Mouse (Mus musculus) neural tube, embryonic 11.5 days (tissue): ENCODE data around the gene Cd82. TPM values are rescaled to one million over a fixed set of nuclear protein-coding genes. Genes with fewer than 3 reads are reported as not detected.

Experiments
- ATAC-seq: fragments of 200-750 bp; cut with Nextera tagmentation; 2 replicates; pipeline ENCODE4 v1.8.0; 2017; ENCODE audit warnings: moderate number of reproducible peaks, mild to moderate bottlenecking, moderate TSS enrichment, moderate library complexity; ENCODE audit not compliant: insufficient read depth, low FRiP score, low TSS enrichment
- DNase-seq: peaks from one replicate; pipeline ENCODE4 v3.0.0-alpha.2; 2015; ENCODE audit warnings: low spot score
- H3K27ac ChIP-seq: fragments of 300-500 bp; sonication (generic); 2 replicates; pipeline ENCODE4 v1.5.1; 2014; ENCODE audit warnings: low read depth, mild to moderate bottlenecking, low read length
- H3K27me3 ChIP-seq: fragments of 300-500 bp; sonication (generic); 2 replicates; pipeline ENCODE4 v1.6.1; 2014; ENCODE audit warnings: mild to moderate bottlenecking, low read length, mixed read lengths; ENCODE audit not compliant: control insufficient read depth, insufficient read depth
- H3K36me3 ChIP-seq: fragments of 300-500 bp; sonication (generic); 2 replicates; pipeline ENCODE4 v1.6.1; 2014; ENCODE audit warnings: mild to moderate bottlenecking, low read length, moderate library complexity, mixed read lengths; ENCODE audit not compliant: control insufficient read depth, insufficient read depth
- H3K4me1 ChIP-seq: fragments of 300-500 bp; sonication (generic); 2 replicates; pipeline ENCODE4 v1.6.1; 2014; ENCODE audit warnings: low read length, mixed read lengths; ENCODE audit not compliant: control insufficient read depth, insufficient read depth
- H3K4me2 ChIP-seq: fragments of 300-500 bp; sonication (generic); 2 replicates; pipeline ENCODE4 v1.6.1; 2014; ENCODE audit warnings: low read depth, mild to moderate bottlenecking, moderate library complexity
- H3K4me3 ChIP-seq: fragments of 300-500 bp; sonication (generic); 2 replicates; pipeline ENCODE4 v1.5.1; 2014; ENCODE audit warnings: low read depth, low read length
- H3K9ac ChIP-seq: fragments of 300-500 bp; sonication (generic); 2 replicates; pipeline ENCODE4 v1.6.1; 2014; ENCODE audit warnings: mild to moderate bottlenecking, low read length
- H3K9me3 ChIP-seq: fragments of 300-500 bp; sonication (generic); 2 replicates; pipeline ENCODE4 v1.6.1; 2016; ENCODE audit warnings: low read length; ENCODE audit not compliant: control insufficient read depth
- WGBS: fragments of 180-500 bp; shearing (Covaris S2); extraction: QIAGEN DNeasy Blood & Tissue Kit; methylation state at CpG from one replicate; pipeline ENCODE4 v1.1.7; 2014; 5-methylcytosine and 5-hydroxymethylcytosine counted together
- polyA plus RNA-seq: library from polyadenylated mRNA; unstranded; fragments of >200 nt; fragmentation: Nextera tagmentation; extraction: Ambion mirVana; gene quantifications from 2 replicates; pipeline ENCODE4 v1.2.1, GENCODE M21; 2014

Cd82 gene
- polyA plus RNA-seq, 1 experiment from 2014 or later: 5.4 TPM

DNA sequence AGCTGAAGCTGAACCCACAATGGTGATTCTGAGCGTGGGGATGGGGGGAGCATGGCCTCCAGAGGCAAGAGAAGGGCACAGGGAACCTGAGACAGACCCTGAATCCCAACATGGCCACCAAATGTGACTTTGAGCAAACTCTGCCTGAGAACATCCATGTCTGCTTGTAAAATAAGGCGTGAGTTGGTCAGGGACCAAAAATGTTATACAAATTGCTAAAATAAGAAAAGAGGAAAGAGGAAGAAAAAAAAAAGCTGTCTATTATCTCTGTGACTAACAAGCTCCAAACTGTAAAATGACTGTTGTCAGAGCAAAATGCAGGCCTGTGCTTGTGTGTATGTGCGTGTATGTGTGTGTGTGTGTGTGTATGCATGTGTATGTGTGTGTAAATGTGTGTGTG, 30.6 kb upstream of the Cd82 start:
- Histone ChIP-seq H3K4me2 (no peak overlapping the region), H3K27ac (no peak overlapping the region), H3K9ac (no peak overlapping the region), H3K9me3 (no peaks in the 10 kb centered on the region), H3K4me1 (peaks cover 10% of the 10 kb centered on the region), H3K4me3 (no peak overlapping the region), H3K36me3 (no peaks in the 10 kb centered on the region), H3K27me3 (no peaks in the 10 kb centered on the region)
- DNase-seq (no peak), ATAC-seq (no peak)
- WGBS: 78% methylated on average over 3 of the region's 3 CpGs

DNA sequence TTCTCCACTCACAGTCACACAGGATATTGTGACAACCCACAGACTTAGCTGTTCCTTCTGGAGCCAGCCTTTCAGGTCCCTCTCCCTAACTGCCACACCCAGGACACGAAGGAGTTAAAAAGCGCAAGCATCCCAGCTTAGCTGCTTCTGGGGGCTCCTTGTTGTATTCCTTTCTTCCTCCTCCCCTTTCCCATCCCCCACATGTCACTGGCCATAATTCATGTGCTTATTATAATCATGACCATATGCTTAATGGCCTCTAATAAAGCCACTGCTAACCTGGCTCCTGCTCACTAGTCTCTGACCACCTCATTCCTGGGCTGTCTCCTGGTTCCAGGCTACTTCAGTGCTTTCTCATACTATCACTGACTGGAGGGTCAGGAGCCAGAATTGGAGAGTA, 27.6 kb upstream of the Cd82 start:
- Histone ChIP-seq H3K9ac (no peak overlapping the region), H3K4me3 (no peak overlapping the region), H3K4me2 (no peak overlapping the region), H3K27ac (no peak overlapping the region), H3K27me3 (no peaks in the 10 kb centered on the region), H3K9me3 (no peaks in the 10 kb centered on the region), H3K36me3 (no peaks in the 10 kb centered on the region), H3K4me1 (peaks cover 10% of the 10 kb centered on the region)
- ATAC-seq (no peak), DNase-seq (no peak)
- 83% methylated on average over 2 of the region's 2 CpGs for WGBS

DNA sequence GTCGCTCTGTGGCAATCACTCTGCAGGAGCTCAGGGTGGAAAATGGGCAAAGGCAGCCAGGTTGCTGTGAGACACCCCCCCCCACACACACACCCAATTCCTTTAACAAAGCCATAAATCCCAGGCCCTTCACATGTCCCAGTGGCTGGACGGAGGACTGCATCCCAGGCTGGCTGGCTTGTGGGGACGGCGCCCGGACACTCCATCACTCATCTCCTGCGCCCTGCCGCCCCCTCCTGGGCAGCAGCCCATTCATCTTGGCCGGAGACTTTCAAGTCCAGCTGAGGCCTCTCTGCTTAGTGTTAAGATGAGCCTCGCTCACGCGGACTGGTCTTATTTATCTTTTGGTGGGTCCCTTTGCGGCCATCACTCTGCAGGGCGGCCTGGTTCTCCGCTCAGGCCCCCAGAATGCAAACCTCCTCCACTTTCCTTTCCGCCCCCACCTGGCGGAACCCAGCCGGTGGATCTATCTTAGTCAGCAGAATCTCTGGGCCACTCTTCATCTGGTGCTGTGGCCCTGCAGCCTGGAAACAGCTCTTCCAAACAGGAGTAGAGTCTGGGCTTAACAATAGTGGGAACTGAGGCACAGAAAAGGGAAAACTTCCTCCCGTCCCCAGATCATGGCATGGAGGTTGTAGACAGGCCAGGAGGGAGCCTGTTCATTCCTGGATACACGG, 26.1 kb upstream of the Cd82 start:
- Histone ChIP-seq H3K36me3 (no peaks in the 10 kb centered on the region), H3K4me3 (no peak overlapping the region), H3K9ac (no peak overlapping the region), H3K9me3 (no peaks in the 10 kb centered on the region), H3K4me2 (no peak overlapping the region), H3K4me1 (peaks cover 10% of the 10 kb centered on the region), H3K27ac (no peak overlapping the region), H3K27me3 (no peaks in the 10 kb centered on the region)
- WGBS: 17% methylated on average over 19 of the region's 19 CpGs
- peak; percentile 78 for DNase-seq
- peak; percentile 61; the same call in 1 of the 2 replicates for ATAC-seq

DNA sequence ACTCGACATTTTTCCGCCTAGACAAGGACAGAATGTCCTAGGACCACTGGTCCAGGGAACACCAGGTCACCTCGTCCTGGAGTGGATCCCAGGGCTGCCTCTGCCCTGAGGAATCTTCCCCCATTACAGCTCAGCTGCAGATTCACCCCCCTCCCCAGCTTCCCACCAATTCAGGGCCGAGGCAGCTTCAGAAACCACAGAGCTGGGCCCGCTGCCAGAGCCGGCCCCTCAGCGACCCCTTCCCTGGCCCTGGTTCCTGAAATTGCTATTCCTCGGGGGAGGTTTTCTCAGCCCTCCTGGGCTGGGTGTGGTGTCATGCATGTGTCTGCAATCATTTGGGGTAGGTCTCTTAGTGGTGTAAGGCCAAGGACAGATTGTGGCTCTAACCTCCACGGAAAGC, 22.5 kb upstream of the Cd82 start:
- H3K9ac ChIP-seq: no peak overlapping the region
- H3K4me2 ChIP-seq: no peak overlapping the region
- DNase-seq (no peak), ATAC-seq (no peak)
- no peak overlapping the region for H3K27ac ChIP-seq
- H3K4me3 ChIP-seq: no peak overlapping the region
- no peaks in the 10 kb centered on the region for H3K36me3 ChIP-seq
- peaks cover 9% of the 10 kb centered on the region; the same call in 1 of the 2 replicates for H3K4me1 ChIP-seq
- H3K9me3 ChIP-seq: no peaks in the 10 kb centered on the region
- no peaks in the 10 kb centered on the region for H3K27me3 ChIP-seq
- WGBS: 57% methylated on average over 9 of the region's 9 CpGs

- Histone ChIP-seq H3K27me3 (no peaks in the 10 kb centered on the region), H3K4me1 (peaks cover 4% of the 10 kb centered on the region; the same call in 1 of the 2 replicates), H3K27ac (no peak overlapping the region), H3K4me3 (no peak overlapping the region), H3K9ac (no peak overlapping the region), H3K4me2 (no peak overlapping the region), H3K9me3 (no peaks in the 10 kb centered on the region), H3K36me3 (no peaks in the 10 kb centered on the region)
- 39% methylated on average over 6 of the region's 6 CpGs for WGBS
- ATAC-seq (no peak), DNase-seq (no peak)
These were observed 19.2 kb upstream of the Cd82 start for GRCm38 (mm10) chr2:93482036-93482644.

- 78% methylated on average over 5 of the region's 5 CpGs for WGBS
These were observed 15.8 kb upstream of the Cd82 start for GRCm38 (mm10) chr2:93478744-93479143.

GRCm38 (mm10) chr2:93477519-93477918, 14.6 kb upstream of the Cd82 start:
- DNase-seq (peak; percentile 69), ATAC-seq (peak; percentile 49; the same call in 1 of the 2 replicates)
- H3K9me3 ChIP-seq: no peaks in the 10 kb centered on the region
- H3K36me3 ChIP-seq: no peaks in the 10 kb centered on the region
- H3K4me2 ChIP-seq: no peak overlapping the region
- no peaks in the 10 kb centered on the region; the same call in 1 of the 2 replicates for H3K27me3 ChIP-seq
- H3K4me1 ChIP-seq: peaks cover 4% of the 10 kb centered on the region; the same call in 1 of the 2 replicates
- no peak overlapping the region for H3K27ac ChIP-seq
- no peak overlapping the region for H3K9ac ChIP-seq
- 42% methylated on average over 7 of the region's 7 CpGs for WGBS
- H3K4me3 ChIP-seq: no peak overlapping the region

More at GRCm38 (mm10) chr2:93478744-93479143, 15.8 kb upstream of the Cd82 start:
- no peak for ATAC-seq
- no peak for DNase-seq
- Histone ChIP-seq H3K36me3 (no peaks in the 10 kb centered on the region), H3K4me3 (no peak overlapping the region), H3K27me3 (no peaks in the 10 kb centered on the region; the same call in 1 of the 2 replicates), H3K27ac (no peak overlapping the region), H3K4me1 (peaks cover 4% of the 10 kb centered on the region; the same call in 1 of the 2 replicates), H3K9me3 (no peaks in the 10 kb centered on the region), H3K4me2 (no peak overlapping the region), H3K9ac (no peak overlapping the region)

GRCm38 (mm10) chr2:93476487-93476886, 13.5 kb upstream of the Cd82 start:
- DNase-seq: no peak
- no peak for ATAC-seq
- Histone ChIP-seq H3K27ac (no peak overlapping the region), H3K4me2 (no peak overlapping the region), H3K4me3 (no peak overlapping the region), H3K4me1 (no peaks in the 10 kb centered on the region), H3K27me3 (no peaks in the 10 kb centered on the region; the same call in 1 of the 2 replicates), H3K36me3 (no peaks in the 10 kb centered on the region), H3K9me3 (no peaks in the 10 kb centered on the region), H3K9ac (no peak overlapping the region)
- 87% methylated on average over 7 of the region's 7 CpGs for WGBS

DNA sequence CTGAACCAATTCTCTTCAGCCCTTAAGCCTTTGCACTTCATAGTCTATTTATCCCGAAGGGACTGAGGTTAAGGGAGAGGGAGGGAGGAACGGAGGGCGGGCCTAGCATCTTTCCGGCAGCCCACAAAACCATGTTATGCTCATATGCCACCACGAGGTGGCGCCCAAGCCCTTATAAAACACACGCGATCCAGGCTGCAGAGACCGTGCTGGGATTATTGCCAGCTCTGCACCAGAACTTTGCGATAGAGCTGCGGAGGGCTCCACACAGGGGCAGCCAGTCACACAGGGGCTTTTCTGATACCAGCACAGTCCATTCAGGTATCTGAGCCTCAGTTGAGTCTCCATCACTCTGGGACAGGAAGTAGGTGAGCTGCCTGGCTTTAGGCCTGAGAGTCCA, 12.1 kb upstream of the Cd82 start:
- Histone ChIP-seq H3K36me3 (no peaks in the 10 kb centered on the region), H3K4me2 (no peak overlapping the region), H3K4me3 (no peak overlapping the region), H3K4me1 (peaks cover 6% of the 10 kb centered on the region), H3K9ac (no peak overlapping the region), H3K27ac (no peak overlapping the region), H3K27me3 (no peaks in the 10 kb centered on the region; the same call in 1 of the 2 replicates), H3K9me3 (no peaks in the 10 kb centered on the region)
- DNase-seq (peak; percentile 90), ATAC-seq (no peak)
- under 1% methylated on average over 11 of the region's 11 CpGs for WGBS
